Mouse (Mus musculus) liver, embryonic 14.5 days (tissue): ENCODE measurements around the gene Adcyap1r1.

Source experiments
- CTCF ChIP-seq: IDR thresholded peaks from 2 replicates; pipeline ENCODE4 v1.5.1; 2016; ENCODE audit warnings: antibody characterized with exemption, low read depth, control low read depth
- EP300 ChIP-seq: IDR thresholded peaks from 2 replicates; pipeline ENCODE4 v1.6.1; 2016; ENCODE audit warnings: antibody characterized with exemption, low read depth

DNA sequence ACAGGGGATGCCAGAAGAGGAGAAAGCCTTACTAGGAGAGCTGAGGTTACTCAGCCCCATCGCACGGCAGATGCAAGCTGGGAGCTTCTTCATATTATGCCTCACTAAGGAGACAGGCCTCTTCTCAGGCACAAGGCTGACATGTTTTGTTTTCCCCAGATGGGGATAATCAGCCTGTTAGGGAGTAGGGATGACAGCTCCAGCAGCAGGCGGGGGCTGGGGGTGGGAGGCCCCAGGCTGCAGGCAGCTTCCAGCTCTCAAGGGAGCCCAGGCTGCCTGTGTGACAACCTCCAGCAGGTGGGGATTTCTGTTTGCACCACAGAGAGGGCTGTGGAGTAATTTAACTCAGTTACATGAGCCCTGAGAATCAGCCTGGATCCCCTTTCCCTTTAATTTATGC is 17.4 kb upstream of the Adcyap1r1 start:
- no peak for TF ChIP-seq CTCF
- no peak for TF ChIP-seq EP300
